Mouse (Mus musculus): Measurements from ENCODE around the gene Slx4ip. TPM values are rescaled to one million over a fixed set of nuclear protein-coding genes. Genes with fewer than 3 reads are reported as not detected.

Gene Slx4ip
- polyA plus RNA-seq, 1 experiment, result 3.0 TPM

DNA sequence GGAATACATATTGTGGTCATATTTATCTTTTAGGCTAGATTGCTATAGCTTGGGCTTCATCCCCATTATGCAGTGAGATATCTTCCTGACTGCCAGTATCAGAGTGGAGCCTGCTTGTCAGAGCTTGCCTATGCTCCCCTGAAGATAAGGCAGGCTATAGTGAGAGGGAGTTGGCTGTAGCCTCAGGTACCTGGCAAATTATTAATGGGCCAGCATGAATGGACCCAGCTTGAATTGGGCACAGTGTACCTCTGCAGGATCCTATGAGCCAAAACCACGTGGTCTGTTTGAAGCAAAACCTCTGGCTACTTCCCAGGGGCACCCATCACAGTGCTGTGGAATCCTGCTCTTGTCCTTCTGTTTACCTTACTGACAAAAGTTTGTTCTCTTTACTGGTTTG lies 61.2 kb downstream of the Slx4ip start:
- Histone ChIP-seq H3K4me3 (replicated peaks; ENCODE audit: insufficient read depth, low read depth, low read length) (no peak overlapping the region), H3K27ac (ENCODE audit: insufficient read depth, low read length) (no peak overlapping the region), H3K4me1 (ENCODE audit: control insufficient read depth, insufficient read depth, low read length) (no peaks in the 10 kb centered on the region), H3K27me3 (ENCODE audit: control insufficient read depth, insufficient read depth, low read length) (no peaks in the 10 kb centered on the region)
- no peak for TF ChIP-seq POLR2A (IDR thresholded peaks at IDR 0.05; ENCODE audit: borderline replicate concordance, insufficient read depth, low read length)
- DNase-seq, result peak in 1 of 2 experiments; percentile 30
- 12% methylated on average over 1 of the region's 1 CpGs for WGBS

- 64% methylated on average over 9 of the region's 9 CpGs for WGBS
- Histone ChIP-seq H3K27me3 (ENCODE audit: control insufficient read depth, insufficient read depth, low read length) (no peaks in the 10 kb centered on the region), H3K27ac (ENCODE audit: insufficient read depth, low read length) (no peak overlapping the region), H3K4me1 (ENCODE audit: control insufficient read depth, insufficient read depth, low read length) (no peaks in the 10 kb centered on the region), H3K4me3 (replicated peaks; ENCODE audit: insufficient read depth, low read depth, low read length) (no peak overlapping the region)
- no peak for DNase-seq
- no peak for TF ChIP-seq CTCF (IDR thresholded peaks at IDR 0.05; ENCODE audit: borderline replicate concordance, insufficient read depth, low read depth, low read length)
- no peak for TF ChIP-seq POLR2A (IDR thresholded peaks at IDR 0.05; ENCODE audit: borderline replicate concordance, insufficient read depth, low read length)
These were observed 64.9 kb downstream of the Slx4ip start for GRCm38 (mm10) chr2:136955726-136956571.

- DNase-seq, result no peak
- Histone ChIP-seq H3K27me3 (ENCODE audit: control insufficient read depth, insufficient read depth, low read length) (no peaks in the 10 kb centered on the region), H3K27ac (ENCODE audit: insufficient read depth, low read length) (no peak overlapping the region), H3K4me3 (replicated peaks; ENCODE audit: insufficient read depth, low read depth, low read length) (no peak overlapping the region), H3K4me1 (ENCODE audit: control insufficient read depth, insufficient read depth, low read length) (no peaks in the 10 kb centered on the region)
- 92% methylated on average over 3 of the region's 3 CpGs for WGBS
- TF ChIP-seq CTCF (IDR thresholded peaks at IDR 0.05; ENCODE audit: borderline replicate concordance, insufficient read depth, low read depth, low read length) (no peak), POLR2A (IDR thresholded peaks at IDR 0.05; ENCODE audit: borderline replicate concordance, insufficient read depth, low read length) (no peak)
These were observed 67.7 kb downstream of the Slx4ip start for GRCm38 (mm10) chr2:136958697-136959096.

DNA sequence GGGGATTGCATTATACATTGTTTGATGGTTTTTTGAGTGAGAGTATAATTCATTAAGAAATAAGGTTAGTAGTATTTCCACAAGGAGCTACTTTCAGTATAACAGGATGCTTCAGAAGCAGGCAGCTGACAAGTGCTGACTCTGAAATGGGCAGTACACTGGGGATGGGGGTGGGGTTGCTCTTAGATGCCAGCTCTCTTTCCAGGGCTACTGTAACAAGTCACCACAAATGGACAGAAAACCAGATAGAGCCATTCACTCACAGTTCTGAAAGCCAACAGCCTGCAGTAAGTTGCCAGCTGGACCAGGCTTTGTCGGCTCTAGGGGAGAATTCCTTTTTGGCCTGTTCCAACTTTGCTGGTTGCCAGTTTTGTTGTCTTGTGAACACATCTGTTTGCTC lies 84.8 kb downstream of the Slx4ip start:
- Histone ChIP-seq H3K4me1 (ENCODE audit: control insufficient read depth, insufficient read depth, low read length) (no peaks in the 10 kb centered on the region), H3K27ac (ENCODE audit: insufficient read depth, low read length) (no peak overlapping the region), H3K27me3 (ENCODE audit: control insufficient read depth, insufficient read depth, low read length) (no peaks in the 10 kb centered on the region), H3K4me3 (replicated peaks; ENCODE audit: insufficient read depth, low read depth, low read length) (no peak overlapping the region)
- TF ChIP-seq POLR2A (IDR thresholded peaks at IDR 0.05; ENCODE audit: borderline replicate concordance, insufficient read depth, low read length) (no peak), CTCF (IDR thresholded peaks at IDR 0.05; ENCODE audit: borderline replicate concordance, insufficient read depth, low read depth, low read length) (no peak)
- DNase-seq, result peak in 1 of 2 experiments; percentile 17
- 3% methylated on average over 1 of the region's 1 CpGs for WGBS

- no peak for TF ChIP-seq CTCF (IDR thresholded peaks at IDR 0.05; ENCODE audit: borderline replicate concordance, insufficient read depth, low read depth, low read length)
- TF ChIP-seq POLR2A (IDR thresholded peaks at IDR 0.05; ENCODE audit: borderline replicate concordance, insufficient read depth, low read length), result no peak
- DNase-seq, result no peak
- 92% methylated on average over 6 of the region's 6 CpGs for WGBS
- Histone ChIP-seq H3K27me3 (ENCODE audit: control insufficient read depth, insufficient read depth, low read length) (no peaks in the 10 kb centered on the region), H3K4me1 (ENCODE audit: control insufficient read depth, insufficient read depth, low read length) (no peaks in the 10 kb centered on the region), H3K4me3 (replicated peaks; ENCODE audit: insufficient read depth, low read depth, low read length) (no peak overlapping the region), H3K27ac (ENCODE audit: insufficient read depth, low read length) (no peak overlapping the region)
These were observed 88.2 kb downstream of the Slx4ip start for GRCm38 (mm10) chr2:136979056-136979772.

DNA sequence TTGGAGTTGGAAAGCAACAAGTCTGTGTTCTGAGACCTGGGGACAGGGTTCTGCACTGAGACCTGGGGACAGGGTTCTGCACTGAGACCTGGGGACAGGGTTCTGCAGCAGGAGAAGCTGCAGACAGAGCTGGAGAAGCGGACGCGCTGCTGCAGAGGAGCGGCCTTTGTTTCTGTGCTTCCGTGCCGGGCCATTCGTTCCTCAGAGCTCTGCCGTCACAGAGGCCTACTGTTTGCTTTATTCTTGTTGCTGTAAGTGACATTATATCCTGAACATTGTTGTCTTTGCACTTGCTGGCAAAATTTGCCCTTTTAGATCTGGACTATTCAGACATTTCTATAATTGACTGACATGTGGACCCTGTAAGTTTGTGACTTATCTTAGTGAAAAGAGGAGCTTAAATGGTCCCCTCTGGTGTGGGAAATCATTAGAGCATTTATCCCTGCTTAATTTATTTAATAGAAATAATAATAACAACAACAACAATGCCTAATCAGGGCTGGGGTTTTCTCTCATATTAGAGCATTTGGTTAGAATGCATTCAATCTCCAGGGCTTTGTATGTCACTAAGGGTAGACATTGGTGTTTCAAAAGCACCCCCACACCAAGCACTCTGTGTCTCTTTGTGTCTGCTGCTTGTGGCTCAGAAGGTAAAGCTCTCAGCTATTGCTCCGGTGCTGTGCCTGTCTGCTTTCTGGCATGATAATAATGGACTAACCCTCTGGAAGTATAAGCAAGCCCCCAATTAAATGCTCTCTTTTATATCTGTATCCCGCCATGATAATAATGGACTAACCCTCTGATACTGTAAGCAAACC lies 90.3 kb downstream of the Slx4ip start:
- DNase-seq, result no peak
- no peaks in the 10 kb centered on the region for H3K4me1 ChIP-seq (ENCODE audit: control insufficient read depth, insufficient read depth, low read length)
- H3K27me3 ChIP-seq (ENCODE audit: control insufficient read depth, insufficient read depth, low read length), result no peaks in the 10 kb centered on the region
- no peak overlapping the region for H3K27ac ChIP-seq (ENCODE audit: insufficient read depth, low read length)
- WGBS, result 66% methylated on average over 10 of the region's 10 CpGs
- H3K4me3 ChIP-seq (replicated peaks; ENCODE audit: insufficient read depth, low read depth, low read length), result no peak overlapping the region
- TF ChIP-seq CTCF (IDR thresholded peaks at IDR 0.05; ENCODE audit: borderline replicate concordance, insufficient read depth, low read depth, low read length), result no peak
- no peak for TF ChIP-seq POLR2A (IDR thresholded peaks at IDR 0.05; ENCODE audit: borderline replicate concordance, insufficient read depth, low read length)

GRCm38 (mm10) chr2:136983959-136984358 lies 92.9 kb downstream of the Slx4ip start:
- WGBS, result 91% methylated on average over 2 of the region's 2 CpGs
- Histone ChIP-seq H3K4me3 (replicated peaks; ENCODE audit: insufficient read depth, low read depth, low read length) (no peak overlapping the region), H3K27ac (ENCODE audit: insufficient read depth, low read length) (no peak overlapping the region), H3K4me1 (ENCODE audit: control insufficient read depth, insufficient read depth, low read length) (no peaks in the 10 kb centered on the region), H3K27me3 (ENCODE audit: control insufficient read depth, insufficient read depth, low read length) (no peaks in the 10 kb centered on the region)
- TF ChIP-seq CTCF (IDR thresholded peaks at IDR 0.05; ENCODE audit: borderline replicate concordance, insufficient read depth, low read depth, low read length) (no peak), POLR2A (IDR thresholded peaks at IDR 0.05; ENCODE audit: borderline replicate concordance, insufficient read depth, low read length) (no peak)
- DNase-seq, result no peak
